Mouse (Mus musculus) testis, adult 2 months (tissue): ENCODE data around the gene Rin3. TPM values are rescaled to one million over a fixed set of nuclear protein-coding genes. Genes with fewer than 3 reads are reported as not detected.
"Not testable (repeated sequence)": the region's sequence is repeated elsewhere in the genome, so short reads cannot be mapped to it uniquely, and the experiment has no call there.

Source experiments
- H3K27ac ChIP-seq: fragments of 200-500 bp; 2 replicates; pipeline ENCODE4 v1.5.1; 2012; ENCODE audit warnings: low read depth, low read length; ENCODE audit not compliant: control insufficient read depth, insufficient read depth
- H3K27me3 ChIP-seq: fragments of 200-500 bp; 2 replicates; pipeline ENCODE4 v1.6.1; 2012; ENCODE audit warnings: mild to moderate bottlenecking, low read length, moderate library complexity; ENCODE audit not compliant: control insufficient read depth, insufficient read depth
- H3K36me3 ChIP-seq: fragments of 200-500 bp; 2 replicates; pipeline ENCODE4 v1.6.1; 2012; ENCODE audit warnings: mild to moderate bottlenecking, low read length; ENCODE audit not compliant: control insufficient read depth, insufficient read depth
- H3K4me1 ChIP-seq: fragments of 200-500 bp; 2 replicates; pipeline ENCODE4 v1.6.1; 2012; ENCODE audit warnings: low read length; ENCODE audit not compliant: control insufficient read depth, insufficient read depth
- H3K4me3 ChIP-seq: fragments of 200-500 bp; 2 replicates; pipeline ENCODE4 v1.5.1; 2012; ENCODE audit warnings: low read depth, mild to moderate bottlenecking, low read length, moderate library complexity, mixed read lengths; ENCODE audit not compliant: control insufficient read depth
- CTCF ChIP-seq: fragments of 200-500 bp; IDR thresholded peaks from 2 replicates; pipeline ENCODE4 v1.5.1; 2012; ENCODE audit warnings: low read depth, mild to moderate bottlenecking, inconsistent platforms, low read length, moderate library complexity; ENCODE audit not compliant: control insufficient read depth, insufficient read depth, insufficient replicate concordance
- POLR2A ChIP-seq: fragments of 200-500 bp; IDR thresholded peaks from 2 replicates; pipeline ENCODE4 v1.6.1; 2012; ENCODE audit warnings: low read depth, mild to moderate bottlenecking, inconsistent platforms, low read length, moderate library complexity; ENCODE audit not compliant: control insufficient read depth
- polyA plus RNA-seq: library from polyadenylated mRNA; depleted of rRNA; stranded (reverse); fragments of >200 nt; gene quantifications from 2 replicates; pipeline ENCODE4 v1.2.3, GENCODE M21; 2012

The Rin3 gene
- polyA plus RNA-seq, 1 experiment = 2.4 TPM

DNA sequence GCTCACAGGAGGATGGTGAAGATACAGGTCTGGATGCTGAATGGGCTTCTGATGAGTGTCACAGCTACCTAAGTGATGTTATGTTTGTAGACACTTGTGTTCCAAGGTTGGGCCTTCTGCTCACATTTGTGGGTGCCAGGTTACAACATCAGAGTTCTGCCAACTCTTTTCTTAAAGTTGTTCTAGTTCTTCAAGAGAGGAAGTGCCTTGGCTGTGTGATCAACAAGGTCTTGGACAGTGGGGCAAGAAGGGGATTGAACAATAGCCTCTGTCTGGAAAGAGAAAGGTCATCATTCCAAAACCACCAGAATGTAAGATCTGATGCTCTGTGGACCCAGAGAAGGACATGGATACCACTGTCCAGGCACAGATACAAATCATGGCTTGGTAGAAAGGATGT lies 19.6 kb upstream of the Rin3 start:
- Histone ChIP-seq H3K36me3 (no peaks in the 10 kb centered on the region), H3K4me1 (no peaks in the 10 kb centered on the region; the same call in 1 of the 2 replicates), H3K27ac (no peak overlapping the region), H3K27me3 (no peaks in the 10 kb centered on the region), H3K4me3 (no peak overlapping the region)
- TF ChIP-seq CTCF = no peak
- no peak for TF ChIP-seq POLR2A

DNA sequence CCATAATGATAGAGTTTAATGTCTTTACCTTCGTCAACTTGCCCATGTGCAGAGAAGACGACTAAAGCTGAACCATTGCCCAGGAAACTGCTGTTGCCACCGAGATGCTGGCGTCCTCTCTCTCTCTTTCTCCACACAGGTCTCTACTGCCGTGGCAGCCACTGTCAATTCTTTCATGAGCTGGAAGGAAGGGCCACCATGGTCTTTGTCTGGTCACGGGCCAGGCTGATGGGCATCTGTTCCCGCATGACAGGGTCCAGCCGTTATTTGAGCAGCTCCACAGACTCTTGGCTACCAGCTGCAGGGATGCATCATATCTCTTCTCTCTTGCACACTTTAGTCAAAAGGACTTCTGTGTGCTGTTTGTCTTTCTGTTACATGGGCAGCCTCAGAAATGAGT lies 16.4 kb upstream of the Rin3 start:
- Histone ChIP-seq H3K27ac (no peak overlapping the region), H3K27me3 (no peaks in the 10 kb centered on the region), H3K4me3 (no peak overlapping the region), H3K36me3 (no peaks in the 10 kb centered on the region), H3K4me1 (peaks cover 2% of the 10 kb centered on the region)
- TF ChIP-seq CTCF = no peak
- TF ChIP-seq POLR2A = no peak

DNA sequence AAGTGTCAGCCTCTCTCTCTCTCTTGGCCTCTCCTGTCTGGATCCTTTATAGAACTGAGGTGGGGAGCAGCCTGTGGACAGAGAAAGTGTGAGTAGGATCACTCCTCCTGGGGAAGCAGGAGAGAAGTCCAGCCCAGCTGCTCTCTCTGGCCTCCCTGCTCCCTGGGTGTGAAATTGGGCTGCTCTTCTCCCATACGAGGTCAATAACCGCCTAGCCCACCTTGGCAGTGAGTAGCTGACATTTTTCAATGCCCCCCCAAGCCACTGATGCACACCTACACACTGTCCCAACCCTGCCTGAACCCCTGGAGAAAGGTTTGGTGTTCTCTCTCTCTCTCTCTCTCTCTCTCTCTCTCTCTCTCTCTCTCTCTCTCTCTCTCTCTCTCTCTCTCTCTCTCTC lies 13.7 kb upstream of the Rin3 start:
- Histone ChIP-seq H3K27ac (no peak overlapping the region), H3K4me1 (peaks cover 4% of the 10 kb centered on the region), H3K4me3 (no peak overlapping the region), H3K27me3 (no peaks in the 10 kb centered on the region), H3K36me3 (no peaks in the 10 kb centered on the region)
- no peak for TF ChIP-seq POLR2A
- no peak for TF ChIP-seq CTCF

DNA sequence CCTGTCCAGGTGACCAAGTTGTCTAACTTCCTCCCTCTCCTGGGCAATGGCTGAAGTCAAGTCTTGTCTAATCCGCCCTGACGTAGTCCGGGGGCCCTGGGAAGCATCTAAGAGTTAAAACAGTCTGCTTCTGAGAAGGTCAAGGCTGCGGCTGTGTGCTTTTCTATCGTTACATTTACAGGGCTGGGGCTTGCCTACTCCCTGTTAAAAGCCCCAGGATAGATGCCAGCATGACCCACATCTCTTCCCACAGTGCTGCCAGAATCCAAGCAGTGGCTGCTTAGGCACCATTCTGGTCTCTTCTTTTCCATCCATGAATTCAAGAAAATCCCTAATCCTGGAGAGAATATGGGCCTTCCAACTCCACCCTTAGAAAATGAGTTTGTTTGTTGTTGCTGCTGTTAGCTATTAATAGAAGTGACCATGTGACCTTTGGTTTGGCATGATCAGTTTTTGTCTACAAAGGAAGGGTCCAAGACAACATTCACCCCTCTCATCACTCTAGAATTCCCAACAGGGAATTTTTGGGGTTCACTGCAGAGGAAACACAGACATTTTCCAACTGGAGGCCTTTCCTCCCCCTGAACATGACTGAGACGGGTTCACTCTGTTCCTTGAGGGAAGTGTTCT lies 12.0 kb upstream of the Rin3 start:
- no peaks in the 10 kb centered on the region for H3K27me3 ChIP-seq
- peaks cover 4% of the 10 kb centered on the region for H3K4me1 ChIP-seq
- TF ChIP-seq POLR2A = no peak
- no peak for TF ChIP-seq CTCF
- H3K27ac ChIP-seq = peak overlapping the region; percentile 46
- no peaks in the 10 kb centered on the region for H3K36me3 ChIP-seq
- no peak overlapping the region for H3K4me3 ChIP-seq

DNA sequence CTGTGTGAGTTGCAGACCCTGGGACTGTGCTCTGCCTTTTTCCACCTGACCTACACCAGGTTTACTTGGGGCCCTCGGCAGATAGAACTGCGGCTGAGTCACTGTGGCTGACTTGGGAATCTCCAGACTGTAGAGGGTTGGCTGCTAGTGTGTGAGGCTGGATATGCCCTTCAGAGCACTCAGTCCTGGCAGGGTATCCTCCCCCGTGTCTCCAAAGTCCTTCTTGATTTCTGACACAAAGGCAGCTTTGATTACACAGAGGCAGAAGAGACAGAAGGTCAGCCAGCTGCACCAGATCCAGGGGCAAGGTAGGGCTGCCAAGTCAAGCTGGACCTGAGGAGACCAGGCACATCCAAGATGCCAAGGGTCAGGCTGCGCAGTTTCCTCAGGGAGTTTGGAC lies 11.4 kb upstream of the Rin3 start:
- Histone ChIP-seq H3K36me3 (no peaks in the 10 kb centered on the region), H3K4me1 (peaks cover 4% of the 10 kb centered on the region), H3K27me3 (no peaks in the 10 kb centered on the region), H3K27ac (peak overlapping the region; percentile 46), H3K4me3 (no peak overlapping the region)
- TF ChIP-seq POLR2A (no peak), CTCF (no peak)

DNA sequence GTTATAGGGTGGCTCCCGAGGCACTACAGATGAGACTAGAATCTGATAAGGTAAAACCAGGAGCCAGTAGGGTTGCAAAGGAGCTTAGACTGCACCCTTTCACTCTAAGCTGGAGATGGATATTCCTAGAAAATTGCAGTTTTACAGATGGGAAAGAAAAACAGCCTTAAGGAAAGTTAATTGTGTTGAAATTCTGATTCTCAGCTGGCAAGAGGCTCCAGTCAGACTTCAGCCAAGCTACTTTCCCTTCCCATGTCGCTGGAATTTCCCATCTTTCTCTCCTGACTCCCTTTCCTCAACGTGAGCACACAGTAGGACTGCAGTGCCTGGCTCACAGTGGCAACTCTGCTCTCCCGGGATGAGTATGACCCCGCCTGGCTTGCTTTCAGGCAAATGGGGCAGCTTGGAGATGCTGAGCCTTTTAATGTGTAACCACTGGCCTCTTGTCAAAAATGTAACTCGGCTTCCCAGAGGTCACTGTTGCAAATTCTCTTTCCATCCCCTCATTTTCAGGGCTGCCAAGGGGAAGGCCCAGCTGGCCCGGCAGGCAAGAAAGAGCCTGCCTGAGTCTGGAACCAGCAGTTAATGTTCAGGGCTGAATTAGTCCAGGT lies 6.9 kb upstream of the Rin3 start:
- peaks cover 4% of the 10 kb centered on the region for H3K4me1 ChIP-seq
- TF ChIP-seq CTCF (no peak), POLR2A (no peak)
- no peaks in the 10 kb centered on the region for H3K27me3 ChIP-seq
- H3K4me3 ChIP-seq = no peak overlapping the region
- H3K36me3 ChIP-seq = no peaks in the 10 kb centered on the region
- no peak overlapping the region for H3K27ac ChIP-seq

DNA sequence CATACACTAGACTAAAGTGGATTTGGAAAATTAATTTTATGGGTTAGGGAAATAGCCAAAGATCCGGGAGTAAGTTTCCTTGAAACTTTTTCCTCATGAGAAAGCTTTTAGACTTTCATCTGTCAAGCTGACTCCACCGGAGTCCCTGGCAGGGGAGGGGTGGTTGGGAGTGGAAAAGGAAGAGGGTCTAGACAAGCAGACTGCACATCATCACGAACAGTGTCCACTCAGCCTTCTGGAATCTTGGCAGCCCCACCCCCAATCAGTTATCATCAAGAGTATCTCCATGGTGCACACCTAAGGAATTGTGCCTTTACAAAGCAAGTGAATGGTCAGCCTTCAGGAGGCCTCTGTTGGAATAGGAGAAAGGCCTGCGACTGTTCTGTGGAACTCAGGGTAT lies 2.6 kb upstream of the Rin3 start:
- not testable (repeated sequence) for H3K4me3 ChIP-seq, H3K36me3 ChIP-seq, H3K4me1 ChIP-seq, H3K27ac ChIP-seq, H3K27me3 ChIP-seq

DNA sequence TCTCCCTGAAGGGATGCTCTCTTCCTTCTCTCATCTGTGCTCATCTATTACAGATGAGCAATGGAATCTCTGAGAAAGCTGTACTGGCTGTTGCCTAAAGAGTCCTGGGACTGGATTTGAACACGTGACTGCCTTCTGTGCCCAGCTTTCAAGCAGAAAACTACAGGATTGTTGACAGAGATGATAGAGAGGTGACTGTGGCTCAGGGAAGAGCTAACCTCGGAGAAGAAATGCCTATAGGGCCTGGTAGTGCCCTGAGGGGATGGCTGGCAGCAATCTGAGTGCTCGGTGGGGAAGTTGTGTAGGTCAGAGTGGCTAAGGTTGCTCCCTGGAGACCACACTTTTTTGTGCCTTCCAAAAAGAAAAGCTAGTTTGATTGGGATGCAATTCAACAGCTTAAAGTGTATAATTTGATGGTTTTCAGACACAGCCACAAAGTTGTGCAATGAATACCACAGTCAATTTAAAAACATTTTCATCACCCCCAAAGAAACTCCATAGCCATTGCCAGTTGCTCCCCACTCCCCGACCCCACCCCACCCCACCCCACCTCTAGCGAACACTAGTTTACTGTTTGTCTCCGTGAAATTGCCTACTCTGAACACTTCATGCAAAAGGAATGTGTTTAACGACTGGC lies 1.9 kb upstream of the Rin3 start:
- TF ChIP-seq POLR2A (no peak), CTCF (no peak)
- Histone ChIP-seq H3K36me3 (no peaks in the 10 kb centered on the region), H3K27ac (no peak overlapping the region), H3K27me3 (no peaks in the 10 kb centered on the region), H3K4me1 (peaks cover 13% of the 10 kb centered on the region), H3K4me3 (no peak overlapping the region)
